Mouse (Mus musculus): ENCODE data around the gene S100a13.
A peak's percentile ranks its signal among the peaks of the same experiment; 100 is the strongest.

S100a13 gene

DNA sequence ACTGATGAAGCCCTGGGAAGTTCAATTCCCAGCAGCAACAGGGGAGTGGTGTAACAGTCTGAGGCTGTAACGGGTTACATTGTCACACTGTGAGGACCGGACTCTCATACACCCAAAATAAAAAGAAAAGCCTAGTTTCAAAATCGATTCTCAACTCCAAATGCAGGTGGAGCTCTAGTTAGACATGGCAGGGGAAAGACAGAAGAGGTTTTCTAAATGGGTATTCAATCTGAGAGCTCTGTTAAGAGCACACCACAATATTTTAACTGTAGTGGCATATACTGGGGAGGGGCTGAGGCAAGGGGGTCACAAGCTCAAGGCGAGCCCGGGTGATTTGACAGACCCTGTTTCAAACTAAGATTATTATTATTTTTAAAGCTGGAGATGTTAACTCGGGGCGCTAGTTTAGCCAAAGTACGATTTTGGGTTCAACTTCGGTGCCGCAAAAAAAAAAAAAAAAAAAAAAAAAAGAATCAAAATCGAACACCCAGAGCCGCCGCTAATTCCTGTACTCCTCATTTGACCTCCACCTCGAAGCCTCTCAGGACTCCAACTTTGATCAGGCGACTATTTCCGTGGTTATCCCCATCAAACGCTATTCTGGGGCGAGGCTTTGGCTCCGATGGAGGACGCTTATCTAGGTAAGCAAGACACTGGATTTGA, 5.8 kb upstream of the S100a13 start:
- no peak for DNase-seq

DNA sequence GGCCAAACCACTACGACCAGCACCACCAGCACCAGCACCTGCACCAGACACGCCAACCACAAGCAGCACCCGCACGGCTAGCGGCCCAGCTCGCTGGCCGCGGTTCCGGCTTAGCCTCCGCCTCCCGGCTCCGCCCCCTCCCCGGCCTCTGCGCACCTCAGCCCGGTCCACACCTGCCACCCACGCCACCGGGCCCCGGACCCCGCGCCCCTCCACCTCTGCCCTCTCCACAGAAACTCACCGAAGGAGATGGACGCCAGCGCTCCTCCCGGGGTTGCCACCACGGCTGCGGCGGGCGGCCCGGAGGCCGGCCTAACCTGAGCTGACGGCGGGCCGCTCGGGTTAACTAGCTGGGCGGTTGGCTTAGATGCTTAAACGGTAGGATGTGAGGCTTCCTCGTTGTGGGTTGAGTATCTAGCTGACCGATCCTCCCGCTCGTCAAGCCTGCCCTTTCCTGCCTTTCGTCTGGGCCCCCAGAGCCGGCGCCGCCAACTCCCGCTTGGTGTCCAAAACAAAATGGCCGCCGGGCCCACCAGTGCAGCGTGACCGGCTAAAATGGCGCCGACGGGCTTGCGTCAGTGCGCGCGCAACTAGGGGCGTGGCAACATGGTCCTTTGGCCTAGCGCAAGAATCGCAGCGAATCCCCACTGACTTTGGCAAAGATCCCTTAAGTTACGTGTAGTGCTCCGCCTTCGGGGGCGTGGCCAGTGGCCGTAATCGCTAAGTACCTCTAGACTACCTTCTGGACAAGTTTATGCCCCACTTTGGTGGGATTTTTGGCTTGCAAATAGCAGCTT, 5.1 kb upstream of the S100a13 start, which contains the start of gene Chtop:
Chtop (minus strand) TSS at position 549 of the 797 bp plus-strand sequence.
- DNase-seq: peak; percentile 99 to 100

DNA sequence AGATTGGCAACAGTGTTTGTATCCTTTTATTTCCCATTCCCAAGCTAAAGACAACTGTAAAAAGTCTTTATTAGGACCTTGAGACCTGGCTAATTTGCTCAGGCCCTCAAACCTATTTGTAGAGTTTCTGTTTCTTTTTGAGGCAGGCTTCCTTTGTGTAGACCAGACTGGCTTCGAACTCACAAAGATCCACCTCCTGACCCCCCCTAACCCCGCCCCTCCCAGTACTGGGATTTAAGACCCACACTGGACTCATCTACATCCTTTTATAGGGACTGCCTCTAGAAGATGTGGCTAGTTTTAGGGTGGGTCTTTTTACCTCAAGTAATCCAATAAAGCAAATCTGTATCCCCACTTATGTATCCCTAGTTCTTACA, 4.5 kb upstream of the S100a13 start:
- DNase-seq: no peak

DNA sequence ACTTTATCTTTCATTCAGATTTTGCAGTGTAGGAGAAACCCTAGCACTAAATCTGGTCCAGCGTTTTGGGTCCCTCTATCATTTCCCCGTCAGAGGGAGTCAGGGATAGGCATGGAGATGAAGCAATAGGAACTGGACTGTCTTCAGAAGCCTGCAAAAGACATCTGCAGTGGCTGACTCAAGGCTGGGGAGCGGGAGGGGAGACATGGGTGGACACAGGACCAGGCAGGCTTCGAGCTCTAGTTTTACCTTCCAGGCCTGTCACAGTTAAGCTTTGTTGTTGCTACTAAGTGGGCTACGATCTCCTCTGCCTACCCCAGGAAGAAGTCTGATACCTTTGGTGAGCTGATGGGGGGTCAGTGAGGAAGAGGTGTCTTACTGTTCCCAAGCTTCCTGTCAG, 2.0 kb upstream of the S100a13 start:
- DNase-seq: no peak

DNA sequence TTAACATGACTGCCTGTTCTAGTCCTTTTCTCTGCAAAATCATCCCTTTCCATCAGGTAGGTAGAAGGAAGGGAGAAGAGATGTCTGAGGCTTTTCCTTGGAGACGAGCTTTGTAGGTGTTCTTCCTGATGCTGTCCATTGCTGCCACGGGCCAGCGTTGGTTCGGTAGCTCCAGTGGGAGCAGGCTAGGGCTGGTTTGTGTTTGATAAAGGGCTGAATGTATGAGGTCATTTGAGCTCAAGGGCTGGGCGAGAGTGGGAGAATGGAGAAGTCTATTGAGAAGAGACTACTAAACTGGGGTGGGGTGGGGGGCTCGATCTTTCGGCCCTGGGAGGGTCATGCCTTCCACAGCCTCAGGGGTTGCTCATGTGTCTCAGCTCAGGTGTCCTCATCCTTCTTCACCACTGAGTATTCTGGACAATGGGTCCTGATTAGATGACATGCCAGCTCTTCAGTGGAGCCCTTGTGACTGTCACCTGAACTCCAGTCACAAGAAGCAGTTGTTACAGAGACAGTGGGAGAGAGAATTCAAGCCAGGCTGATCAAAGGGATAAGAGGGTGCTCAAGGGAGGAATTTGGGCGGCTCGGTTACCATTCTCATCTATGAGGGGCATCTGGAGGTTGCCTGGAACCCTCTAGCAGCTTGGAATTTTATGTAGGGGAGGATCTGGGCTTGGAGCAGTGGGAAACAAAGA, 1.1 kb upstream of the S100a13 start:
- no peak for DNase-seq

DNA sequence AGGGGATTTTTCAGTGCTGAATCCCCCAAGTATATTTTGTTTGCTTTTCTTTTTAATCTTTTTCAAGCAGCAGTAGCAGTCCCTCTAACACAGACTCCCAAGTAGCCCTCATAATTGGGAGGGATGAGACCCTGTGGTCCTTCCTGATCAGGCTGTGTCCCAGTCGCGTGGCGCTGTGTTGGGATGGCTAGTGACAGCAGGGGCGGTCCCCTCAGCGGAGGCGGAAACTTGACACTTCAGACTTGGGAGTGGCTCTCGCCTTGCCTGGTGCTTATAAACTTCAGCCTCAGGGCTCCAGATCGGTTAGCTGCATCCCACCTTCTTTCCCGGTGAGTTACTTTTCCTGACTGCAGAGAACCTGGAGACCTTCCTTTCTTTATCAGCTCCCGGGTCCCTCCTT, 456 bp downstream of the S100a13 start:
- peak; percentile 88 to 90 for DNase-seq

DNA sequence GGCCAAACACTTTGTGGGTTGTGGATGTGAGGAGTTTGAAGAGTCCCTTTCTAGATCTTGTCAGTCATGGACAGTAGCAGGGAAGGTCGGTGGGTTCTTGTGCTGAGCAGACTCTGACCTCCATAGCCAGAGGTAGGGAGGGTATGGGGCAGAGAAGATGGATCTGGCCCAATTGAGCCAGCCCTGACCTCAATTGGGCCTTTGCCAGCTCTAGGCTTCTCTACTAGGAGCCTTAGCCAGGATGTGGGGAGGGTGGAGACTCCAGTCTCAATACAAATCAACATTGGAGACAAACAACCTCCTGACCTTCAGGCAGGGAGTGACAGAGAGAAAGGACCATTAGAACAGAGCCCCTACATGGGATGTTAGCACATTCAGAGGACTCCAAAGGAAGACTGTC, 1.0 kb downstream of the S100a13 start:
- peak; percentile 65 to 80 for DNase-seq

DNA sequence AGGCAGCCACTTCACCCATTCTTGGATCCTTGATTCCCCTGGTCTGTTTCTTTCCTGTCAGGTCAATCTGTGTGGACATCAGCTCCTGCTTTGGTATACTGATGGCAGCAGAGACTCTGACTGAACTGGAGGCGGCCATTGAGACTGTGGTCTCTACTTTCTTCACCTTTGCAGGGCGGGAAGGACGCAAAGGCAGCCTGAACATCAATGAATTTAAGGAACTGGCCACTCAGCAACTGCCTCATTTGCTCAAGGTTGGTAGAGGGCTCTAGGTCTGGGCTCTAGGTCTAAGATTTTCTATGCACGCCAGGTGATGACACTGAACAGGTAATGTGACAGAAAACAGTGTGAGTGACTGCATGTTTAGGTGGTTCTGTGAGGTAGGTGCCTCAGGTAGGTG, 1.6 kb downstream of the S100a13 start:
- no peak for DNase-seq

DNA sequence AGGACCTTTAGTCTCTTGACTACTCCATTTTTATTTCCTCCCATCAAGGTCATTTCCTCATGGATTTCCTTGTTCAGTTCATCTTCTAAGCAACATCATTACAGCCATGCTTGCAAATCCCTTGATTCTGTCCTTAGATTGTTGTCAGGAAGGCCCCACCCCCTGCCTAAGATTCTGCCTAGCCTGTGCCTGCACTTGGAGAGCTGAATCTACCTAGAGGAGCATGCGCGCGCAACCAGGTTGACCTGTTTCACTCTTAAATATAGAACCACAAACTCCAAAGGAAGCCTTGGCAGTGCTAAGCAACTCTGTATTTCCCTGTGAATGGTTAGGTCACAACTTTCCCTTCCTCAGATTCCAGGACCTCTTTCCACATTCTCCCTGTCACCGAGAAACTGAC, 3.5 kb downstream of the S100a13 start:
- DNase-seq: no peak

DNA sequence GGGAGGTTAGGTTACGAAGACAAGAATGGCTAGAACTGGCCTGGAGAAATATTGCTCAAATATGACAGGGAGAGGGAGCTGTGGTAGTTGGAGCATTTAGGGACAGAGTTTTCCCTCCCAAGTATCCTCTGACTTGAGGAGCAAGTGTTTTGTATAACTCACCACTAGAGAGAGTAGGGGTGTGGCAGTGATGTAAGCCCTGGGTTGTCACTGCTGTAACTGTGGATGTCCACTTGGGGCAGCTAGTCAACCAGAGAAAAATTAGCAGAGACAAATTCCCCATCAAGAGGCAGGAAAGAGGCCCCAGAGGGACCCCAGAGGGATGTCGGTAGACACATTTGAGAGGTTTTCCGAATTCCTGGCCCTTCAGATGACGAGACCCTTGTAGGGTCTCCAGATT, 11.2 kb downstream of the S100a13 start:
- DNase-seq: peak; percentile 53 to 77

DNA sequence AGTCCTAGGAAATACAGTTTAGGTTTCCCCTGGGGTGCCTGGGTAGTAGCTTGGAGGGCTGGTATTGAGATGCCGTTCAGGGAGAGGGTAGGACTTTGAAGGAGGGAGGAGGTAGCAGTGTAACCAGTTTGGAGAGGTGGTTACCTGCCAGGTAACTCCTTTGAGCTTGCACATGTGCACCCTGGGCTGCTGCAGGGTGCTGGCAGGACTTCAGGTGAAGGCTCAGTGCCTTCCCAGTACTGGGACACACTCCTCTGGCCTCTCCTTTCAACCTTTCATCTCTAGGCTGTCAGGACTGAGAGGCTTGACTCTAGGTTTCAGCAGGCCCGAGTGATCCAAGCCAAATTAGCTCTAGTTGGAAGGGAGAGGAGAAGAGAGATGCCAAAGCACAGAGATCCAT, 11.8 kb downstream of the S100a13 start:
- no peak for DNase-seq

DNA sequence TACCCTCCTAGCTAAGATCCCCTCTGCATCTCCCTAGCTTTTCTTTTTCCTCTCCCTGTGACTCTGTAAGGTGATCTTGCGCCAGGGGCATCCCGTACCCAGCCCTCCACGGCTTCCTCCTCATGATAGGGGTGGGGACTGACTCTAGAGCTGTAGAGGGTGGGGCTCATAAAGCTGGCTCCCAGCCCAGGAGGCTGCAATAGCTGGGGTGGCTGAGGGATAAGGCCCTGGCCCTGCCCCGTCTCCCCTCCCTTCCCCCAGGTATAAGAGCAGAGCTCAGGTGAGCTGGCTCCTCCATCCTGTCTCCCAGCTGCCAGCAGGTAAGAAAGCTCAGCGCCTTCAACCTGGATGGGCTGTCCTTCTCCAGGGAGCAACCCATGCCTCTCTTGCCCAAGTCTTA, 12.3 kb downstream of the S100a13 start, which contains the start of gene S100a14:
S100a14 (plus strand) TSS at position 277 of the 400 bp plus-strand sequence.
- peak; percentile 83 to 89 for DNase-seq

DNA sequence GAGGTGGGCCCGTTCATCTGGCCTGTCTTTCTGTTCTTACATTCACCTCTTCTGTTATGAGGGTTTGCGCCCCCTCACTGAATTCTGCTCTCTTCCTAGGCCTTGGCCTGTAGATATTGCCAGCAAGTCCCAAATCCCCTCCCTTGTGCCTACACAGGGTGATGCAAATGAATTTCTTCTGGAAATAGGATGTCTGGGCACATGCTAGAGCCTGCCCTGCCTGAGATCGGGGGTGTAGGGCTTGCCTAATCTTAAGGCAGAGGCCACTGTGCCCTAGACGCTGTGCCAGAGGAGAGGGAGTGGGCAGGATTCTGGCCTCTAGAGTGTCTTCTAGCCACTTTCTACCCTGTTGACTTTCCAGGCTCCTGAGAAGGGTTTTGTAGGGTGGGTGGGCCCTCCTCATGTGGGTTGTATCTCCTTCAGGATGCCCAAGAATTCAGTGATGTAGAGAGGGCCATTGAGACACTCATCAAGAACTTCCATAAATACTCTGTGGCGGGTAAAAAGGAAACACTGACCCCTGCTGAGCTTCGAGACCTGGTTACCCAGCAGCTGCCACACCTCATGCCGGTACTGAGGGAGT, 13.1 kb downstream of the S100a13 start:
- DNase-seq: no peak

DNA sequence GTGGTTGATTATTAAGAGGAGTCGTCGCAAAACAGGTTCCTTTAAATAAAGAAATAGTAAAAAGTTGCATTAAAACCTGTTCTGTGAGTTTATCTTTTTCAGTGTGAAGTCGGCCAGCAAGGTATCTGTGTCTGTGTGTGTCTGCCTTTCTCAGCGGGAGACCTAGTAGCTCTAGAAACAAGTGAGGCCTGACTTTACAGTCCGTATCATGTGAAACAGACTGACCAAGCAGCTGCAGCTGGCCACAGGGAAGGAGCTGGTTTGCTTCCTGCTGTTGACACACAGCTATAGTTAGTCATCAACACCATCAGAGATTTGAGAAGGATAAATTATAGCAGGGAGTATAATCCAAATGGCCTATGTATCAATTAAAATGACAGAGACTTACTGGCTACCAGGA, 17.5 kb downstream of the S100a13 start:
- no peak for DNase-seq

DNA sequence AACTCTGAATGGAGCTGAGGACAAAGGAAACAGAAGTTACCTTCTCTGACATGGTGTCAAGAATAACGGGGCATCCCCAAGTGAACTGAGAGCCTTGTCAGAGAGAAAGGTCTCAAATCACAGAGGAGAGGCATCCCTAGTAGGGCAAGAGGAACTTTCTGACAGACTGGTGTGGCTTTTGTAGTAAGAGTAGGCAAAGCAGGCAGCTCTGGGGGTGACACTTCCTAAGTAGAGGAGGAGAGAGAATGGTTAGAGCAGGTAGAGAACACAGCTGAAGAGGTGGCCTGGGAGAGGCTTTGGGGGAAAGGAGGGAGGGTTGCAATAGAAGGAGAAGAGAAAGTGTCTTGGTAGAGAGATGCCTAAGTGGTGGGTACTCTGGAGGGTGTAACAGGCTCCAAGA, 21.2 kb downstream of the S100a13 start:
- no peak for DNase-seq

DNA sequence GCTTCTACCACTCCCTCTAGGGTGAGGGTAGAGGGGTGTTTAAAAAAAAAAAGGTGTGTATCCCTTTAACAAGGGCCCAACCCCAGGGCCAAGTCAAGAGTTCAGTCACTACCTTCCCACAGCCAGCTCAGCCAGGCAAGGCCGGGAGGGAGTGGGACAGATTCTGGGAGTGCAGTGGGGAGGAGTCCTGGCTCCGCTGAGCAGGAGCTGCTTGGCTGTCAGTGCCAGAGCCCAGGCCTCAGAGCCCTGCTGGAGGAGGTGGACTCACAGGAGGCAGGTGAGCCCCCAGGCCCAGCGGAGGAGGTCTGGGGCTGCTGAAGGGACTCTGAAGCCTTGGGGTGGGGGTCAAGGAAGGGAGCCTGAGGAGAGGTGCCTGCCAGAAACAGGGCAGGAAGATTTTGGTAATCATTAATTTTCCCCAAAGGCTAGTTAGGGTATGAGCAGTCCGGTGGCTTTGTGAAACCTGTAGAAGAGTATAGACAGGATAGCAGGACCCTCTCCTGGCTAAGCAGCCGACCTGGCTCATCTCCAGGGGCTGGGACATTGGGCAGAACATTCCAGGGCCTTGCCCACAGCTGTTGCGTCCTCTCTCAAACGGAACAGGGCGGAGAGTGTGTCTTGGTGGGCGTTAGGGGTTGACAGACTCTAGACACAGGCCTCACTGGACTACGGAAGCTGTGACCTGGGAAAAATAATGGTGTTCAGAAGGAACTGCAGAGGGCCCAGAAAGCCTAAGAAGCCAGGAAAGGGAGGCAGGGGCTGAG, 23.1 kb downstream of the S100a13 start, which contains the start of gene S100a16:
S100a16 (plus strand) TSS at position 114 of the 764 bp plus-strand sequence.
- DNase-seq: peak; percentile 88 to 90

DNA sequence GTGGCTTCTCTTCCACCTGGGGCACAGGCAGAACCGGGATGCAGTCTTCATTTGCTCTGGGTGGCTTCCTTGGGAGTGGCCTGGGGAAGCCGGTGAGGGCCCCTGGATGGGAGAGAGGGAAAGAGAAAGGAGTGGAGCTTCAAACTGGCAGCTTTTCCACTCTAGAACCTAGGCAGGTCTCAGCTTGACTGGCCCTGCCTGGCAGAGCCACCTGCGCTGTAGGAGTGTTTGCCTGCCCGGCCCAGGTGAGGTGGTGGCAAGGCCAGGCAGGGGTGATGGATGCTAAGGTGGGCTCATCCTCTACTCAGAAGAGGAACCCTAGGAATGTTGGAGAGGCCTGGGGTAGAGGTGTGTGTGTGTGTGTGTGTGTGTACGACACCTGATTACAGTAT, 23.7 kb downstream of the S100a13 start:
- no peak for DNase-seq

DNA sequence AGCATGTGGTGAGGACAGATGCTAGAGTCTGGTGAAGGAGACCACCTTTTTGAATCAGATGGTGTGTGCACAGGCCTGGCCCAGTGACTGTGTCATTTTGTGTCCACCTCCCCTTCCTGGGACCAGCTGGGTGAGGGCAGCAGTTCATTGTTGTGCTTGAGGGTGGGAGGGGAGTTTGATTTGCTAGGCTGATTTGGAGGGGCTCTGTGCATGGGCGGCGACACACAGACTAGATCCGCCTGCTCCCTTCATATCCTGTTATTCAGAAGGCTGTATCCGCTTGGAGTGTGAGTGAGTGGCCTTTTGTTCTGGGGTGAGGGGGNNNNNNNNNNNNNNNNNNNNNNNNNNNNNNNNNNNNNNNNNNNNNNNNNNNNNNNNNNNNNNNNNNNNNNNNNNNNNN, 26.7 kb downstream of the S100a13 start:
- peak; percentile 63 to 80 for DNase-seq

DNA sequence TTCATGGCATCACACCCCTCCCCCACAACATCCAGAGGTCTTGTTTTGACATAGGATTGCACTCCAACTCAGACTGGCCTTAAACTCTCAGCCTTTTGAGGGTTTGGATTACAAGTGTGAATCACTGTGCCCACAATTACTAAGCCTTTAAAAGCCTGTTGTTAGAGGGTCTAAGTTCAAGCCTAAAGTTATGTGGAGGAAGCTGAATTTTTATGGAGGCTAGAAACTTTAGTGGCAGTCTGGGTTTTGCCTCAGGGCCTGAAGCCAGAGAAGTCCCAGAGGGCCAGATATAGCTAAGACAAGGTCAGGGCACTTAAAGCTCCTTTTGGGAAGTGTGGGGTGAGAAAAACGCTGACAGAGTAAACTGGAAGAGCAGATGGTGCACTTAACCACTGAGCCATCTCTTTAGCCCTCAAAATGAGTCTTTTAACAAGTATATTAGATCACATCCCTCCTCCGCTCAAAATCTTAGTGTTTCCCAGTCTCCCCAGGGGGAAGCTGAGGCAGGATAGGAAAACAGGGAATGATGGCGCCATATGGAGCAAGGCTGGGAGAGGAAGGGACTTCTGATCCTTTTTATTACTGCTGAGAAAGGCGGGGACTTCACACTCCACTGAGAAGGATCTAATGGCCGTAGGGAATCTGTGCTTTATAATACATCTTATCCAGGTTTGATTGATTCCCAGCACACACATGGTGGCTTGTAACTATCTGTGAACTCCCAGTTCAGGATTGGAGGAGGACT, 35.6 kb downstream of the S100a13 start:
- DNase-seq: no peak

DNA sequence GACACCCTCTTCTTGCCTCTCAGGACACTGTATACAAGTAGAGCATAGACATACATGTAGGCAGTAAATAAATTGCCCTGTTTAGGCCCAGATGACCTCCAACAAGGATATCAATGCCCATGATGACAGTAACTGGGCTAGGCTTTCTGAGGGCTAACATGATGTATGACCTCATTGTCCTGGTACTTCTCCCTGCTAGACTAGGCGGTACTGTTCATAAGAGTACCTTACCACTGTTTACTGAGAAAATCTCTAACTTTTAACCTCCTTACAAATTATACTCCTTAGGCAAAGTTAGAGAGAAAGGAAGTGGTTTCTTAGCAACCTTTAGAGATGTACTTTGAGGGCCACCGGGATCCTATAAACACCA, 36.2 kb downstream of the S100a13 start:
- DNase-seq: no peak

DNA sequence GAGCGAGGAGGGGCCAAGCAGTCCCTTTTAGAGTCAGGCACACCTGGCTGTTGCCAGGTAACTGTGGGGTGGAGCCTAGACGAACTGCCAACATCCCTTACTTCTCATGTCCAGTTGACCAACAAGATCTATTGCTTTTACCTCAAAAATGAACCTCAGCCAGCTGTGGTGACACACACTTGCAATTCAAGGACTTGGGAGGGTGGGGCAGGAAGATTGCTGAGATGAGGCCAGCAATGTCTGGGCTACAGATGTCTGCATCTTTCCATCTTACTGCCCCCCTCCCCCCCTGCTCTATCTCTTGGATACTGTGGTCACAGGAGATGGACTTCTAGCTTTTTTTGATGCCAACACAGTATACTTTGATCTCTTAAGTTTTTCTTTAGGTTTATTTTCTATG, 38.0 kb downstream of the S100a13 start:
- DNase-seq: no peak

DNA sequence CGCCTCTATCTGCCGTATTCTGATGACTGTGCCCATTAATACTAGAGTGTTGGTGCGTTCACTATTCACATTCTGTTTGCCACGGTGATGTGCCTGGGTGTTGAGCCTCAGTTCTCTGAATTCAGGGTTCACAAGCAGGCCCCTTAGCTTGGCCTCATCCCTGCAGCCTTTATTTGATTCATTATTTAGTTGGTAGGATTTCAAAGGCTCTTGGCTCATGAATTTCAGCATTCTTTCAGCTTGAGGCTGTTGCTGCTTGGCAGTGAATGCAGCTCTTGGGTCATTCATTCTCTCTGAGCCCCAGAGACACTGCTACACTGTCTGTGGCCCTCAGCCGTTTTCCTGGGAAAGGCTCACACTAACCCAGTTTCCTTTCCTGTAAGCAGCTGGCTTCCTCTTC, 41.7 kb downstream of the S100a13 start:
- DNase-seq: no peak
